Mouse (Mus musculus) limb, embryonic 14.5 days (tissue): ENCODE data around the gene Esrp2. TPM values are rescaled to one million over a fixed set of nuclear protein-coding genes. Genes with fewer than 3 reads are reported as not detected.
A peak's percentile ranks its signal among the peaks of the same experiment; 100 is the strongest.

Experiments used
- ATAC-seq: fragments of 200-750 bp; cut with Nextera tagmentation; 2 replicates; pipeline ENCODE4 v1.8.0; 2017; ENCODE audit warnings: low read depth, moderate number of reproducible peaks, moderate TSS enrichment; ENCODE audit not compliant: low FRiP score
- DNase-seq: peaks from one replicate; pipeline ENCODE4 v3.0.0-alpha.2; 2015; ENCODE audit warnings: low spot score
- H3K27ac ChIP-seq: fragments of 300-500 bp; sonication (generic); replicated peaks from 2 replicates; pipeline ENCODE4 v1.5.1; 2014; ENCODE audit warnings: low read depth, mild to moderate bottlenecking, low read length, moderate library complexity, mixed read lengths
- H3K27me3 ChIP-seq: fragments of 300-500 bp; sonication (generic); 2 replicates; pipeline ENCODE4 v1.6.1; 2014; ENCODE audit warnings: low read length, mixed read lengths; ENCODE audit not compliant: control insufficient read depth, insufficient read depth
- H3K36me3 ChIP-seq: fragments of 300-500 bp; sonication (generic); 2 replicates; pipeline ENCODE4 v1.6.1; 2014; ENCODE audit warnings: mild to moderate bottlenecking, low read length, moderate library complexity, mixed read lengths; ENCODE audit not compliant: control insufficient read depth, insufficient read depth
- H3K4me1 ChIP-seq: fragments of 300-500 bp; sonication (generic); 2 replicates; pipeline ENCODE4 v1.6.1; 2014; ENCODE audit warnings: antibody characterized with exemption, low read length, mixed read lengths; ENCODE audit not compliant: control insufficient read depth, insufficient read depth
- H3K4me2 ChIP-seq: fragments of 300-500 bp; sonication (generic); replicated peaks from 2 replicates; pipeline ENCODE4 v1.6.1; 2014; ENCODE audit warnings: low read depth, mild to moderate bottlenecking, low read length, moderate library complexity; ENCODE audit not compliant: severe bottlenecking
- H3K4me3 ChIP-seq: fragments of 300-500 bp; sonication (generic); replicated peaks from 2 replicates; pipeline ENCODE4 v1.5.1; 2014; ENCODE audit warnings: low read length
- H3K9ac ChIP-seq: fragments of 300-500 bp; sonication (generic); 2 replicates; pipeline ENCODE4 v1.6.1; 2014; ENCODE audit warnings: mild to moderate bottlenecking, low read depth, low read length, moderate library complexity; ENCODE audit not compliant: severe bottlenecking
- H3K9me3 ChIP-seq: fragments of 300-500 bp; sonication (generic); 2 replicates; pipeline ENCODE4 v1.6.1; 2016; ENCODE audit warnings: low read length; ENCODE audit not compliant: control insufficient read depth
- POLR2A ChIP-seq: fragments of 200-500 bp; IDR thresholded peaks from 2 replicates; pipeline ENCODE4 v1.8.0; 2012; ENCODE audit warnings: inconsistent platforms, mild to moderate bottlenecking, moderate library complexity, borderline replicate concordance; ENCODE audit not compliant: insufficient read depth, insufficient read length; ENCODE audit errors: extremely low read depth
- WGBS: fragments of 180-500 bp; shearing (Covaris S2); extraction: QIAGEN DNeasy Blood & Tissue Kit; methylation state at CpG from one replicate; pipeline ENCODE4 v1.1.7; 2014; 5-methylcytosine and 5-hydroxymethylcytosine counted together
- polyA plus RNA-seq, 2 experiments: library from polyadenylated mRNA; depleted of rRNA in 1 of 2; stranded (reverse) in 1 of 2; unstranded in 1 of 2; fragments of >200 nt; fragmentation: Nextera tagmentation in 1 of 2; extraction: Ambion mirVana in 1 of 2; gene quantifications; 2 replicates each; pipeline versions ENCODE4 v1.2.1 to v1.2.3; 2012 to 2014

The Esrp2 gene
- polyA plus RNA-seq, 2 experiments = 34.3 to 38.9 TPM

DNA sequence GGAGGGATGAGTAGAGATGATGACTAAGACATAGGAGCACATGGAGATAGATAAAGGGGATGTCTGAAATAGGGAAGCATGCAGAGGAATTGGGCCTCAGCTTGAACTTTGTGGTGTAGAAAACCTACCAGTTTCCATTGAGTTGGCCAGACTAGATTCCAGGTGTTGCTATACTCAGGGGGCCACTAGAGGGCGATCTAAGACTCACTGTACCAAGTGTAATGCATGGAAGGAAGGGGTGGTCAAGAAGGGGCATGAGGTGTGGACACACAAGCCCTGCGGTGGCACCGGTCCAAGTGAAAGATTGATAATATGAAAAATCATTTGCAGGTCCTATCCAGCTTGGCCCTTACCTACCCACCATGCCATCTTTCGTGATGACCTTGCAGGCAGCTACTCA, 28.7 kb upstream of the Esrp2 start:
- H3K9ac ChIP-seq = no peak overlapping the region

GRCm38 (mm10) chr8:106163251-106163650, 26.5 kb upstream of the Esrp2 start:
- ATAC-seq (no peak), DNase-seq (no peak)
- H3K27ac ChIP-seq = no peak overlapping the region
- H3K4me3 ChIP-seq = no peak overlapping the region
- no peak overlapping the region for H3K9ac ChIP-seq
- H3K36me3 ChIP-seq = peaks cover 49% of the 10 kb centered on the region
- no peaks in the 10 kb centered on the region for H3K4me1 ChIP-seq
- H3K9me3 ChIP-seq = no peaks in the 10 kb centered on the region
- no peak for TF ChIP-seq POLR2A
- H3K4me2 ChIP-seq = no peak overlapping the region
- 87% methylated on average over 9 of the region's 9 CpGs for WGBS
- H3K27me3 ChIP-seq = no peaks in the 10 kb centered on the region

More for the DNA sequence above, 28.7 kb upstream of the Esrp2 start:
- peaks cover 10% of the 10 kb centered on the region for H3K4me1 ChIP-seq
- 47% methylated on average over 4 of the region's 4 CpGs for WGBS
- no peaks in the 10 kb centered on the region for H3K27me3 ChIP-seq
- H3K9me3 ChIP-seq = no peaks in the 10 kb centered on the region
- ATAC-seq = no peak
- DNase-seq = peak; percentile 77
- no peak overlapping the region for H3K4me3 ChIP-seq
- no peak overlapping the region for H3K4me2 ChIP-seq
- TF ChIP-seq POLR2A = no peak
- H3K36me3 ChIP-seq = peaks cover 41% of the 10 kb centered on the region
- no peak overlapping the region for H3K27ac ChIP-seq

- DNase-seq = no peak
- Histone ChIP-seq H3K36me3 (peaks cover 52% of the 10 kb centered on the region), H3K9me3 (no peaks in the 10 kb centered on the region), H3K27me3 (no peaks in the 10 kb centered on the region), H3K4me1 (no peaks in the 10 kb centered on the region), H3K9ac (no peak overlapping the region), H3K27ac (no peak overlapping the region), H3K4me3 (no peak overlapping the region), H3K4me2 (no peak overlapping the region)
- no peak for ATAC-seq
- no peak for TF ChIP-seq POLR2A
- 86% methylated on average over 6 of the region's 6 CpGs for WGBS
Measured at GRCm38 (mm10) chr8:106159876-106160275, 23.1 kb upstream of the Esrp2 start.

- no peak overlapping the region for H3K9ac ChIP-seq
- 90% methylated on average over 10 of the region's 10 CpGs for WGBS
- H3K4me2 ChIP-seq = no peak overlapping the region
- TF ChIP-seq POLR2A = no peak
- no peaks in the 10 kb centered on the region for H3K9me3 ChIP-seq
- H3K4me1 ChIP-seq = no peaks in the 10 kb centered on the region
- H3K27me3 ChIP-seq = no peaks in the 10 kb centered on the region
- no peak overlapping the region for H3K27ac ChIP-seq
- DNase-seq (no peak), ATAC-seq (no peak)
- H3K36me3 ChIP-seq = peaks cover 47% of the 10 kb centered on the region
- no peak overlapping the region for H3K4me3 ChIP-seq
Measured at GRCm38 (mm10) chr8:106158381-106158780, 21.6 kb upstream of the Esrp2 start.

GRCm38 (mm10) chr8:106157419-106157818, 20.6 kb upstream of the Esrp2 start:
- no peaks in the 10 kb centered on the region for H3K9me3 ChIP-seq
- H3K27ac ChIP-seq = no peak overlapping the region
- no peak overlapping the region for H3K9ac ChIP-seq
- no peak for TF ChIP-seq POLR2A
- H3K4me1 ChIP-seq = no peaks in the 10 kb centered on the region
- ATAC-seq (no peak), DNase-seq (no peak)
- 96% methylated on average over 1 of the region's 1 CpGs for WGBS
- H3K4me3 ChIP-seq = no peak overlapping the region
- peaks cover 38% of the 10 kb centered on the region for H3K36me3 ChIP-seq
- no peaks in the 10 kb centered on the region for H3K27me3 ChIP-seq
- H3K4me2 ChIP-seq = no peak overlapping the region

DNA sequence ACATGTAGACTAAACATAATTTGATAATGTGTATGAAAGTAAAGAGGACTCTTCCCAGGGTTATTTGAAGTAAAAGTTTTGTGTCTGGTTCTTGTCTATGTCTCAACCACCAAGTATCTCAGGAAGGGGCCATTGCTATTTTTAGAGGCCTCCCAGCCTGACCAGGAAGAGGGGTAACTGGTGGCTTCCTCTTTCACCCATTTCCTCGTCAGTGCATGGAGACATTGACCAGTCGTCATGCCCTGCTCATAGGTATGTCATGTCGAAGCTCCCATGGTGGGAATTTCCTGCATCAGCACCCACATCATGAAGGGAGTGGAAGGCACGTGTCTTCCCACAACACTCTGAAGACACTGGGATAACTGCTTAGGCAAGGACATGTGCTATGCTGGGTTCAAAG, 16.1 kb upstream of the Esrp2 start:
- no peak for TF ChIP-seq POLR2A
- Histone ChIP-seq H3K4me1 (peaks cover 6% of the 10 kb centered on the region; the same call in 1 of the 2 replicates), H3K9me3 (no peaks in the 10 kb centered on the region), H3K27ac (no peak overlapping the region), H3K4me2 (no peak overlapping the region), H3K9ac (no peak overlapping the region), H3K27me3 (no peaks in the 10 kb centered on the region), H3K36me3 (peaks cover 10% of the 10 kb centered on the region), H3K4me3 (no peak overlapping the region)
- WGBS = 76% methylated on average over 4 of the region's 4 CpGs
- ATAC-seq = no peak
- no peak for DNase-seq
